Mouse (Mus musculus): ENCODE measurements at regions not wholly inside any gene's neighbourhood (a gene's known extent, or its start where the extent isn't known, plus 50 kb on each side); places are given as distances from the start of the nearest gene placed in this dataset.
A peak's percentile ranks its signal among the peaks of the same experiment; 100 is the strongest.

DNA sequence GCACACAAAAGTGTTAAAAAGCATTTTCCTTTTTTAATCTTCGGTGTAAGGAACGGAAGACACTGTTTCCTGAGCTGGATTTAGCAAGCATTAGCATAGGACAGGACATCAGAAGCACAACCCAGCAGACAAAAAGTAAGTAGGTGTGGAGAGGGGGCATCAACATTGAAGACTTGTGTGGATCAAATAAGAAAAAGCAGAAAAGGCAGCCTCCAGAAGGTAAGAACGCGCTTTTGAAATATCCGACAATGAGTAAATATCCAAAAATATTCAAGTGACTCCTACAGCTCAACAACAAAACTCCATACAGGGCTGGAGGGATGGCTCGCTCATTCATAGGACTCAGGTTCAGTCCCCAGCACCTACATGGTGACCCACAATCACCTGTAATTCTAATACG is 286.9 kb downstream of the Pdcd6ip start:
- DNase-seq (ENCODE audit: low spot score): no peak
- Histone ChIP-seq H3K27ac (ENCODE audit: low read depth, low read length) (no peak overlapping the region), H3K4me3 (ENCODE audit: low read depth, low read length) (no peak overlapping the region), H3K9me3 (replicated peaks; ENCODE audit: control insufficient read depth, low read length) (no peaks in the 10 kb centered on the region), H3K9ac (ENCODE audit: low read length) (no peak overlapping the region), H3K4me2 (ENCODE audit: low read length) (no peak overlapping the region), H3K4me1 (ENCODE audit: control insufficient read depth, insufficient read depth, low read length) (no peaks in the 10 kb centered on the region), H3K36me3 (ENCODE audit: control insufficient read depth, insufficient read depth, low read length) (no peaks in the 10 kb centered on the region), H3K27me3 (replicated peaks; ENCODE audit: control insufficient read depth, insufficient read depth, low read length) (no peaks in the 10 kb centered on the region)
- ATAC-seq: no peak
- 92% methylated on average over 7 of the region's 7 CpGs for WGBS

DNA sequence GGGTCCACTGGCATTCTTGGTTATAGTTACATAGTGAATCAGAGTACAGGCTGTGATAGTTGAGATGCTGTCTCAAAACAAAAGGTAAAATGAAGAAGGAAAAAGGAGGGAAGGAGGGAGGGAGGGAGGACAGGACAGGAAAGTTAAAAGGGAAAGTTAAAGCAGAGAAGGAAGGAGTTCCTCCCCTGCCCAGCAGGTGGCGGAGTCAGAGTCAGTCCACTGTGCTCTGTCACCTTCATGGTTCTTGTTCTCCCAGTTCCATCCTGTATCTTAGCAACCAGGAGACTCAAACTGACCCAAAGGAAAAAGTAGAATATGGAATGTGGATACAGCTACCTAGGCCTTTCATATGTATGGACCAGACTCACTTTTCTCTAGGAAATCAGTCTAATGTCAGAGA is 288.3 kb downstream of the Pdcd6ip start:
- Histone ChIP-seq H3K9me3 (replicated peaks; ENCODE audit: control insufficient read depth, low read length) (no peaks in the 10 kb centered on the region), H3K27me3 (replicated peaks; ENCODE audit: control insufficient read depth, insufficient read depth, low read length) (no peaks in the 10 kb centered on the region), H3K27ac (ENCODE audit: low read depth, low read length) (no peak overlapping the region), H3K4me1 (ENCODE audit: control insufficient read depth, insufficient read depth, low read length) (peaks cover 2% of the 10 kb centered on the region; the same call in 1 of the 2 replicates), H3K4me2 (ENCODE audit: low read length) (no peak overlapping the region), H3K36me3 (ENCODE audit: control insufficient read depth, insufficient read depth, low read length) (no peaks in the 10 kb centered on the region), H3K4me3 (ENCODE audit: low read depth, low read length) (no peak overlapping the region), H3K9ac (ENCODE audit: low read length) (no peak overlapping the region)
- ATAC-seq (no peak), DNase-seq (ENCODE audit: low spot score) (no peak)
- WGBS: 83% methylated on average over 1 of the region's 1 CpGs

DNA sequence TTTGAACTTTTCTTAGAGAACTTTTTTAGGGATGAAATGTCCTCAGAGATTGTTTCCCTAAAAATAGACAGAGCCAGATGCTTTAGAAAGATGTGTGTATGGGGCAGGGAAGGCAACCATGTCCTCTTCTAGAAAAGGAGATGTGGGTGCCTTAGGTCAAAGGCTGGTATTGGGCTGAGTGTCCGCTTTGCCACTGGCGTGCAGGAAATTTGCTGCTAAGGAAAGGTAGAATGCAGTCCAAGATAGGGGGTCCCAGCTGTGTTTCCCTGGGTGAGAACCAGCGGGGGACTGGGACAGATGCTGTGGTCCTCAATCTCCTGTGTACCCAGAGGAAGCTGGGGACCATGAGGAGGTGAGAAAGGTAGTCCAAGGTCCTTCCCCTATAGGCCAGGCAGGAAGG is 291.0 kb downstream of the Pdcd6ip start:
- no peak overlapping the region for H3K4me3 ChIP-seq (ENCODE audit: low read depth, low read length)
- H3K9me3 ChIP-seq (replicated peaks; ENCODE audit: control insufficient read depth, low read length): no peaks in the 10 kb centered on the region
- H3K4me2 ChIP-seq (ENCODE audit: low read length): no peak overlapping the region
- H3K4me1 ChIP-seq (ENCODE audit: control insufficient read depth, insufficient read depth, low read length): peaks cover 2% of the 10 kb centered on the region; the same call in 1 of the 2 replicates
- no peaks in the 10 kb centered on the region for H3K27me3 ChIP-seq (replicated peaks; ENCODE audit: control insufficient read depth, insufficient read depth, low read length)
- H3K36me3 ChIP-seq (ENCODE audit: control insufficient read depth, insufficient read depth, low read length): no peaks in the 10 kb centered on the region
- no peak overlapping the region for H3K27ac ChIP-seq (ENCODE audit: low read depth, low read length)
- ATAC-seq (no peak), DNase-seq (ENCODE audit: low spot score) (no peak)
- H3K9ac ChIP-seq (ENCODE audit: low read length): no peak overlapping the region
- WGBS: 96% methylated on average over 3 of the region's 3 CpGs

DNA sequence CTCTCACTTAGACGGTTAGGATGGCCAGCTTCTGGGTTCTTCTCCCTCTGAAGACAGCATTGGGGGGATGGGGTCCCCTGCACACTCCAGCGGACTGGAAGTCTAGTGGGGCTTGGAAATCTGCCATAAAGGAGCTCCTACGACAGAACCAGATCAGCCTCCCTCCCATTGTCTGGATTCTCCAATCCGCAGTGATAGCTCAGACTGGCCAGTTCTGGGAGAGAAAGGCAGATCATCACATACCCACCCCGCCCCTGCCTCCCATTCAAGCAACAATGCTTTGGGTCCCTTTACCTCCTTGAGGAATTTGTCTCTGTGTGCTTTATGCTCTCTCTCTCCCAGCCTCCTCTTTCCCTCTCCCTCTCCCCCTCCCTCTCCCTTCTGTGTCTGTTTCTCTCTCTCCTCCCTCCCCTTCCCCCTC is 292.5 kb downstream of the Pdcd6ip start:
- Histone ChIP-seq H3K36me3 (ENCODE audit: control insufficient read depth, insufficient read depth, low read length) (no peaks in the 10 kb centered on the region), H3K4me2 (ENCODE audit: low read length) (no peak overlapping the region), H3K9me3 (replicated peaks; ENCODE audit: control insufficient read depth, low read length) (no peaks in the 10 kb centered on the region), H3K9ac (ENCODE audit: low read length) (0 out of 2 replicates have a peak overlapping the region, but pooled peaks have one; percentile 35), H3K27ac (ENCODE audit: low read depth, low read length) (no peak overlapping the region), H3K4me3 (ENCODE audit: low read depth, low read length) (no peak overlapping the region), H3K27me3 (replicated peaks; ENCODE audit: control insufficient read depth, insufficient read depth, low read length) (no peaks in the 10 kb centered on the region), H3K4me1 (ENCODE audit: control insufficient read depth, insufficient read depth, low read length) (peaks cover 2% of the 10 kb centered on the region; the same call in 1 of the 2 replicates)
- DNase-seq (ENCODE audit: low spot score): peak; percentile 59
- peak; percentile 65; the same call in 1 of the 2 replicates for ATAC-seq
- 29% methylated on average over 5 of the region's 5 CpGs for WGBS

DNA sequence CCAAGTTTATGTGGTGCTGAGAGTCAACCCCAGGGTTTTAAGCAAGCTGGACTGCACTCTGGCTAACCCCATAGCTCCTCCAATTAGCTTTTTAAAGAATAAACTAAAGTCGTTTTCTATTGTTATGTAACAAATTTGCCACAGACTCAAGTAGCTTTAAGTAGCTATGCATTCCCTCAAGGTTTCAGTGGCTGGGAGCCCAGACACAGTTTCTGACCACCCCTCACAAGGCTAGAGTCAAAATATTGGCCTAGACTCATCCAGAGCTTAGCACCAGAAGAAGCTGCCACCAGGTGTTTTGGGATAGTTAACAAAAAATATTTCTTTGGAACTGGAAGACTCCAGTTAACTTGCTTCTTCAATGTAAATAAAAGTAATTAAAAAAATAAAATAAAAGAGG is 293.4 kb downstream of the Pdcd6ip start:
- Histone ChIP-seq H3K4me3 (ENCODE audit: low read depth, low read length) (no peak overlapping the region), H3K36me3 (ENCODE audit: control insufficient read depth, insufficient read depth, low read length) (no peaks in the 10 kb centered on the region), H3K4me1 (ENCODE audit: control insufficient read depth, insufficient read depth, low read length) (peaks cover 2% of the 10 kb centered on the region; the same call in 1 of the 2 replicates), H3K9ac (ENCODE audit: low read length) (no peak overlapping the region), H3K9me3 (replicated peaks; ENCODE audit: control insufficient read depth, low read length) (no peaks in the 10 kb centered on the region), H3K4me2 (ENCODE audit: low read length) (no peak overlapping the region), H3K27ac (ENCODE audit: low read depth, low read length) (no peak overlapping the region), H3K27me3 (replicated peaks; ENCODE audit: control insufficient read depth, insufficient read depth, low read length) (no peaks in the 10 kb centered on the region)
- DNase-seq (ENCODE audit: low spot score) (no peak), ATAC-seq (no peak)
- WGBS: 53% methylated on average over 1 of the region's 1 CpGs

DNA sequence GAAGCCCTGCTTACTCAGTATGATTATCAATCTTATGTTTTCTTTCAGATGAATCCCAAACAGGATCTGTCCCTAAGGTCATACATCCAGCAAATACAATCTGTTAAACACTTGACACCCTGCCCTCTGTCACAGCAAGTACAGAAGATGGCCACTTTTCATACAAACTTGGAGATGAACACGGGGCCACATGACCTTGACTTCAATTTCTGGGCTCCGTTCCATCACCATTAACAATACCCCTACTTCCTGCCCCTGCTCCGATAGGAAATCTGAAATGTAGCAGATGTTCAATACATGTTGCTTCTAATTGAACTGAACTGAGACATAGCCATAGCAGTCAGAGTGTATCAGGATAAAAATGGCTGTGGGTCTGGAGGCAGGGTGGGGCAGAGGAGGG is 294.2 kb downstream of the Pdcd6ip start:
- ATAC-seq: no peak
- Histone ChIP-seq H3K9me3 (replicated peaks; ENCODE audit: control insufficient read depth, low read length) (no peaks in the 10 kb centered on the region), H3K36me3 (ENCODE audit: control insufficient read depth, insufficient read depth, low read length) (no peaks in the 10 kb centered on the region), H3K9ac (ENCODE audit: low read length) (no peak overlapping the region), H3K27ac (ENCODE audit: low read depth, low read length) (no peak overlapping the region), H3K4me2 (ENCODE audit: low read length) (no peak overlapping the region), H3K4me1 (ENCODE audit: control insufficient read depth, insufficient read depth, low read length) (peaks cover 2% of the 10 kb centered on the region; the same call in 1 of the 2 replicates), H3K27me3 (replicated peaks; ENCODE audit: control insufficient read depth, insufficient read depth, low read length) (no peaks in the 10 kb centered on the region), H3K4me3 (ENCODE audit: low read depth, low read length) (no peak overlapping the region)
- 65% methylated on average over 3 of the region's 3 CpGs for WGBS
- DNase-seq (ENCODE audit: low spot score): no peak

DNA sequence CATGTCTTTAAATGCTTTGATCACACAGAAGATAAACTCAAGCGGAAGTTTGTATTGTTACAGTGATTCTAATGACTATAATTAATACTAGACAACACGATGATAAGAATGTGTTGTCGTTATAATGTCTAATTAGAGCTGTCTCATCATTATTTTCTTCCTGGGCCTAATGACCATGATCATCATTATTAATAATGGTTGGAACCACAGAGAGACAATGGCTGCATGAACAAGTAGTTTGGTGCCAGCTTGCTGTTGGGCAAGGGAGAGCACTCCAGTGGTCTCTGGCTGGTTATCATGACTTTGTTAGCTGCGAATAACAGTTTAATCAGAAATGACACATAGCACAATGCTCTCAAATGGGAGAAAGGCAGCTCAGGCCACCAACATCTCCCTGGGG is 296.4 kb downstream of the Pdcd6ip start:
- H3K9ac ChIP-seq (ENCODE audit: low read length): no peak overlapping the region
- no peak overlapping the region for H3K4me3 ChIP-seq (ENCODE audit: low read depth, low read length)
- no peak overlapping the region for H3K27ac ChIP-seq (ENCODE audit: low read depth, low read length)
- H3K4me2 ChIP-seq (ENCODE audit: low read length): no peak overlapping the region
- no peak for ATAC-seq
- no peak for DNase-seq (ENCODE audit: low spot score)
- WGBS: 44% methylated on average over 4 of the region's 4 CpGs
- H3K27me3 ChIP-seq (replicated peaks; ENCODE audit: control insufficient read depth, insufficient read depth, low read length): no peaks in the 10 kb centered on the region
- H3K4me1 ChIP-seq (ENCODE audit: control insufficient read depth, insufficient read depth, low read length): peaks cover 2% of the 10 kb centered on the region; the same call in 1 of the 2 replicates
- no peaks in the 10 kb centered on the region for H3K9me3 ChIP-seq (replicated peaks; ENCODE audit: control insufficient read depth, low read length)
- H3K36me3 ChIP-seq (ENCODE audit: control insufficient read depth, insufficient read depth, low read length): no peaks in the 10 kb centered on the region

DNA sequence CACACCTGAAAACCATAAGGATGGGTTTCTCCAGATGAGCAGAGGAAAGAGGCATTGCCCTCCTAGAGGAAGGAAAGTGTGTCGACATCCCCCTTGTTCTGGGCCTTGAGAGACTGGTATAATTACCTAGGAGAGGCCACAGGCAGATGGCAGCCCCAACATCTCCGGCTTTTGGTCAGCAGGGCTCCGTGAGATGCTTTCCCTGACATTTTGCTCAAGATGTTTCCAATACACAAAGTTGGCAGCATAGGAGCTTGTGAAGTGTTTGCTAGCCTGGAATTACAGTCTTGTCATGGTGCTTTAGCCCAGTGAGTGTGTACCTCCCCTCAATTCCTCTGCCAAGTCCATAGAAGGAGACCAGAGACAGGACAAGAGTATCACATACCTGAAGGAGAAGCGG is 299.5 kb downstream of the Pdcd6ip start:
- no peak overlapping the region for H3K4me3 ChIP-seq (ENCODE audit: low read depth, low read length)
- no peak overlapping the region for H3K27ac ChIP-seq (ENCODE audit: low read depth, low read length)
- H3K4me2 ChIP-seq (ENCODE audit: low read length): no peak overlapping the region
- DNase-seq (ENCODE audit: low spot score): no peak
- 85% methylated on average over 4 of the region's 4 CpGs for WGBS
- H3K27me3 ChIP-seq (replicated peaks; ENCODE audit: control insufficient read depth, insufficient read depth, low read length): no peaks in the 10 kb centered on the region
- H3K9me3 ChIP-seq (replicated peaks; ENCODE audit: control insufficient read depth, low read length): no peaks in the 10 kb centered on the region
- no peaks in the 10 kb centered on the region for H3K36me3 ChIP-seq (ENCODE audit: control insufficient read depth, insufficient read depth, low read length)
- ATAC-seq: no peak
- no peaks in the 10 kb centered on the region for H3K4me1 ChIP-seq (ENCODE audit: control insufficient read depth, insufficient read depth, low read length)
- H3K9ac ChIP-seq (ENCODE audit: low read length): no peak overlapping the region

DNA sequence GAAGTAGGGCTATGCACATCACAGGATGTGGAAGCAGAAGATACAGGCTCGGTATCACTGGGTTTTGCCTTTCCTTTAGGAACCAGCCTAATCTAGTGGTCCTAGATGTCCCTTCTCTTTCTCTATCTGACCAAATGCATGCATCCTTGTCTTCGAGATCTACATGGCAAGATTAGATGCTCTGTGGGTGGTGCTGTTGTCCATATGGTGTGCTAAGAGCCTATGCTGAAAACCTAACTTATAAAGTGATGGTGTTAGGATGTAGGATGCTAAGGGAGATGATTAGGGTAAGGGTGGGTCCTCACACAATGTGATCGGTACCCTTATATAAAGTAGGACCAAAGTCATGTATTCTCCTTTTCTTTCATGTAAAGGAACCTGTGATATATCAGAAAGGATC is 313.7 kb downstream of the Pdcd6ip start:
- Histone ChIP-seq H3K27me3 (replicated peaks; ENCODE audit: control insufficient read depth, insufficient read depth, low read length) (no peaks in the 10 kb centered on the region), H3K4me2 (ENCODE audit: low read length) (no peak overlapping the region), H3K4me3 (ENCODE audit: low read depth, low read length) (no peak overlapping the region), H3K4me1 (ENCODE audit: control insufficient read depth, insufficient read depth, low read length) (no peaks in the 10 kb centered on the region), H3K27ac (ENCODE audit: low read depth, low read length) (no peak overlapping the region), H3K36me3 (ENCODE audit: control insufficient read depth, insufficient read depth, low read length) (no peaks in the 10 kb centered on the region), H3K9me3 (replicated peaks; ENCODE audit: control insufficient read depth, low read length) (no peaks in the 10 kb centered on the region), H3K9ac (ENCODE audit: low read length) (no peak overlapping the region)
- 85% methylated on average over 3 of the region's 3 CpGs for WGBS
- DNase-seq (ENCODE audit: low spot score) (no peak), ATAC-seq (no peak)
